Mouse (Mus musculus) midbrain, embryonic 11.5 days (tissue): ENCODE data around the gene Morc3. TPM values are rescaled to one million over a fixed set of nuclear protein-coding genes. Genes with fewer than 3 reads are reported as not detected.

Experiments used
- ATAC-seq: fragments of 200-750 bp; cut with Nextera tagmentation; 2 replicates; pipeline ENCODE4 v1.8.0; 2017; ENCODE audit warnings: moderate TSS enrichment, moderate library complexity; ENCODE audit not compliant: low FRiP score
- DNase-seq: peaks from one replicate; pipeline ENCODE4 v3.0.0; 2015; ENCODE audit warnings: low spot score; ENCODE audit errors: missing footprints
- H3K27ac ChIP-seq: fragments of 300-500 bp; sonication (generic); 2 replicates; pipeline ENCODE4 v1.5.1; 2014; ENCODE audit warnings: low read depth, low read length
- H3K27me3 ChIP-seq: fragments of 300-500 bp; sonication (generic); 2 replicates; pipeline ENCODE4 v1.6.1; 2014; ENCODE audit warnings: mild to moderate bottlenecking, low read length, moderate library complexity, mixed read lengths; ENCODE audit not compliant: control insufficient read depth, insufficient read depth
- H3K36me3 ChIP-seq: fragments of 300-500 bp; sonication (generic); 2 replicates; pipeline ENCODE4 v1.6.1; 2014; ENCODE audit warnings: mild to moderate bottlenecking, low read length, moderate library complexity, mixed read lengths; ENCODE audit not compliant: control insufficient read depth, insufficient read depth
- H3K4me1 ChIP-seq: fragments of 300-500 bp; sonication (generic); 2 replicates; pipeline ENCODE4 v1.6.1; 2014; ENCODE audit warnings: low read length; ENCODE audit not compliant: control insufficient read depth, insufficient read depth
- H3K4me2 ChIP-seq: fragments of 300-500 bp; sonication (generic); 2 replicates; pipeline ENCODE4 v1.6.1; 2014; ENCODE audit warnings: mild to moderate bottlenecking, moderate library complexity
- H3K4me3 ChIP-seq: fragments of 300-500 bp; sonication (generic); 2 replicates; pipeline ENCODE4 v1.5.1; 2014; ENCODE audit warnings: low read depth, low read length
- H3K9ac ChIP-seq: fragments of 300-500 bp; sonication (generic); 2 replicates; pipeline ENCODE4 v1.6.1; 2014; ENCODE audit warnings: low read length
- H3K9me3 ChIP-seq: fragments of 300-500 bp; sonication (generic); 2 replicates; pipeline ENCODE4 v1.6.1; 2016; ENCODE audit warnings: low read length; ENCODE audit not compliant: control insufficient read depth
- WGBS: fragments of 180-500 bp; shearing (Covaris S2); extraction: QIAGEN DNeasy Blood & Tissue Kit; methylation state at CpG from one replicate; pipeline ENCODE4 v1.1.7; 2014; 5-methylcytosine and 5-hydroxymethylcytosine counted together
- polyA plus RNA-seq: library from polyadenylated mRNA; unstranded; fragments of >200 nt; fragmentation: Nextera tagmentation; extraction: Ambion mirVana; gene quantifications from 2 replicates; pipeline ENCODE4 v1.2.1, GENCODE M21; 2014

Morc3 gene
- polyA plus RNA-seq, 1 experiment from 2014 or later = 29.6 TPM

DNA sequence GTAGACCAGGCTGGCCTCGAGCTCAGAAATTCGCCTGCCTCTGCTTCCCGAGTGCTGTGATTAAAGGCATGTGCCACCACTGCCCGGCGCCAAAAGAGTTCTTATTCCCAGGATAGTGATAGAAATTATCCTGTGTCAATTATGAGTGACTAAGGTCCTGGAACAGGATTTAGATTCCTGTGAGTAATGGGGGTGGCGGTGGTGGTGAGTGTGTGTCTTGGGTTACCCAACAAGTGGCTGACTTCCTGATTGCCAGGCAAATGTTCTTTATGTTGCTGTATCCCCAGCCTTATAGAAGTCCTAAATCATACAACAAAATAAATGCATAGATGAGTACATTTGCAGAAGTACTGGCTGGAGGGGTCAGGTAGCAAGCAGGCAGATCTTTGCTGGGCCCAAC, 1.6 kb downstream of the Morc3 start:
- no peak overlapping the region for H3K27ac ChIP-seq
- H3K9ac ChIP-seq = no peak overlapping the region
- H3K4me3 ChIP-seq = peak overlapping the region; percentile 84; the same call in 1 of the 2 replicates
- H3K4me2 ChIP-seq = peak overlapping the region; percentile 82
- ATAC-seq (no peak), DNase-seq (no peak)
- no peaks in the 10 kb centered on the region; the same call in 1 of the 2 replicates for H3K36me3 ChIP-seq
- no peaks in the 10 kb centered on the region; the same call in 1 of the 2 replicates for H3K27me3 ChIP-seq
- H3K9me3 ChIP-seq = no peaks in the 10 kb centered on the region
- H3K4me1 ChIP-seq = peaks cover 6% of the 10 kb centered on the region
- WGBS = 88% methylated on average over 6 of the region's 6 CpGs

DNA sequence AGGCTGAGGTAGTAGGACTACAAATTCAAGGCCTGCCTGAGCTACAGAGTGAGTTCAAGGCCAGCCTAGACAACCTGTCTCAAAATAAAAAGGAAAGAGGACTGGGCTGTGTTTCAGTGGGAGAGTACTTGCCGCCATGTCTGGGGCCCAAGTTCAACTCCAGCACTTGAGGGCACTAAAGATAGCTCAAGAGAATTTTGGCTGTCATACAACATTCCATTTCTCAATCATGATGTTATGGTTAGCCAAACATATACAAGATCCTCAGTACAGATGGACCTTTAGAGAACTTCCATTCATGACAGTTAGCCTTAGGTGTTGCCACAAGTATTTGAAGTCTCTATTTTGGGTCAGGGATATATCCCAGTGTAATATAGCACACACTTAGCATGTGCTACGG, 2.2 kb downstream of the Morc3 start:
- Histone ChIP-seq H3K4me3 (no peak overlapping the region), H3K9me3 (no peaks in the 10 kb centered on the region), H3K36me3 (no peaks in the 10 kb centered on the region; the same call in 1 of the 2 replicates), H3K4me2 (no peak overlapping the region), H3K4me1 (peaks cover 6% of the 10 kb centered on the region), H3K9ac (no peak overlapping the region), H3K27ac (no peak overlapping the region), H3K27me3 (no peaks in the 10 kb centered on the region; the same call in 1 of the 2 replicates)
- DNase-seq (no peak), ATAC-seq (no peak)
- 94% methylated on average over 2 of the region's 2 CpGs for WGBS

DNA sequence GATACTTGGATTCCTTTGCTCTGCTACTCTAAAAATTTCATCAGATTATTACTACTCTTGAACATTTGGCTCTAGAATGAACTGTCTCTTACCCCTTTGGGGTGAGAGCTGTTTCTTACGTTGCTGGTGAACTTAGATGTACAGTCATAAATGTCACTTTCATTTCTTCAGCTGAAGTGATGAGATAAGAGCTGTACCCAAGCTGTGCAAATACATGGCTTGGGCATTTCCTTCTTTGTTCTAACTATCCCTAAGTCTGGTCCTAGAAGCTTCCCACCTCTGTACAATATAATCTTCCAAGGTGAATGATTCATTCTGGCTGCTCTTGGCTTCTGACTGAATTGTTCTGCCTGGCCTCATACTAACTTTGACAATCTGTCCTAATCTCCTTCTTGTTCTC, 7.1 kb downstream of the Morc3 start:
- no peak for ATAC-seq
- Histone ChIP-seq H3K4me3 (no peak overlapping the region), H3K27me3 (no peaks in the 10 kb centered on the region), H3K9ac (no peak overlapping the region), H3K4me1 (no peaks in the 10 kb centered on the region), H3K27ac (no peak overlapping the region), H3K36me3 (no peaks in the 10 kb centered on the region; the same call in 1 of the 2 replicates), H3K9me3 (no peaks in the 10 kb centered on the region), H3K4me2 (no peak overlapping the region)
- no peak for DNase-seq
- WGBS = 95% methylated on average over 1 of the region's 1 CpGs

DNA sequence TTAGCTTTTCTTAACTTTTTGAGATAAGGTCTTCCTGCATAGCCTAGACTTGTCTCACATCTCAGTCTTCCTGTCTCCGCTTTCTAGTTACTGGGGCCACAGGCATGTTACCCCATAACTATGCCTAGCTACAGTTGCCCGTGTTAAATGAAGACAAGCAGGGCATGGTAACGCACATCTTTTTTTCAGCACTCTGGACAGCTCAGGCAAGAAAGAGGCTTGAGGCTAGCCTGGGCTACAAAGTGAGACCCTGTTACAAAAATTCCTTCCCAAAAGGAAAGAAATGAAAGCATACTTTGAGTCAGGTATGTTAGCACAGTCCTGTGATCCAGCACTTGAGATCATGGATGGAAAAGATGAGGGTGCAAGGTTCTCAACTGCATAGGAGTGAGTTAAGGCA, 18.6 kb downstream of the Morc3 start:
- WGBS = 92% methylated on average over 3 of the region's 3 CpGs
- H3K4me1 ChIP-seq = no peaks in the 10 kb centered on the region
- no peaks in the 10 kb centered on the region for H3K27me3 ChIP-seq
- H3K4me2 ChIP-seq = no peak overlapping the region
- H3K36me3 ChIP-seq = peaks cover 27% of the 10 kb centered on the region
- DNase-seq (no peak), ATAC-seq (no peak)
- H3K27ac ChIP-seq = no peak overlapping the region
- no peak overlapping the region for H3K4me3 ChIP-seq
- H3K9me3 ChIP-seq = no peaks in the 10 kb centered on the region
- H3K9ac ChIP-seq = no peak overlapping the region

DNA sequence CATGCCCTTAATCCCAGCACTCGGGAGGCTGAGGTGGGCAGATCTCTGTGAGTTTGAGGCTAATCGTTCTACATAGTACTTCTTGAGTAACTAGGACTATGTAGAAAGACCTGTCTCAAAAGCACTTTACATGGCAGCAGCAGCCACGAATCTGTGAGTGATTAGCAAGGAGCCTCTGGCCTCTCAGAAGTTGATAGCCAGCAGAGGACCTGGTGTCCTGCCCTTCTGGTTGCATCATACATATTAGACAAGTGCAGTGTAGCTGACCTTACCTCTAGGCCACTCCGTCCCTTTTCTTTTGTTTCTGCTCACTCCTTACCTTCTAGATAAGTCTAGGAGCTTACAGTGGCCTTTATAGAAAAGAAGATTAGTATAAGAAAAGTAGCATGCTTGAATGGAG, 28.0 kb downstream of the Morc3 start:
- H3K4me1 ChIP-seq = no peaks in the 10 kb centered on the region
- H3K4me2 ChIP-seq = no peak overlapping the region
- H3K9me3 ChIP-seq = no peaks in the 10 kb centered on the region
- DNase-seq (no peak), ATAC-seq (no peak)
- H3K27ac ChIP-seq = no peak overlapping the region
- 92% methylated on average over 4 of the region's 4 CpGs for WGBS
- no peak overlapping the region for H3K9ac ChIP-seq
- peaks cover 25% of the 10 kb centered on the region for H3K36me3 ChIP-seq
- no peak overlapping the region for H3K4me3 ChIP-seq
- no peaks in the 10 kb centered on the region for H3K27me3 ChIP-seq

DNA sequence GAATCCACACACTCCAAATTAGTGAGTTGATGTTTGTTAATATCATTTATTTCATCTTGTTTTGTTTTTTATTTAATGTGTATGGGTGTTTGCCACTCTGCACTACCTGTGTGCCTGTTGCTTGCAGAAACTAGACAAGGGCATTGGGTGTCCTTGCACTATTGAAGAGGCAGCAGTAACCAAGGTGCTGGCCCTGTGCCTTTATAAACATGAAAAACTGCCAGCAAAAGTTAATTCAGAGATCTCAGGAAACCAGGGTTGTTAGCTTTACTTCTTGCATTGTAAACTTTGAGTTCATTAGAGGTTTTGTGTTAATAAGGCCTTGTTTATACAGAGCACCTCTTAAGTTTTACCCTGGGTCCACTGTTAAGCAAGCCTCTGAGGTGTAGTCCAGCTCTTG, 28.8 kb downstream of the Morc3 start:
- H3K4me2 ChIP-seq = no peak overlapping the region
- DNase-seq (no peak), ATAC-seq (no peak)
- no peaks in the 10 kb centered on the region for H3K9me3 ChIP-seq
- H3K27ac ChIP-seq = no peak overlapping the region
- no peaks in the 10 kb centered on the region for H3K4me1 ChIP-seq
- peaks cover 25% of the 10 kb centered on the region for H3K36me3 ChIP-seq
- H3K9ac ChIP-seq = no peak overlapping the region
- H3K27me3 ChIP-seq = no peaks in the 10 kb centered on the region
- no peak overlapping the region for H3K4me3 ChIP-seq

DNA sequence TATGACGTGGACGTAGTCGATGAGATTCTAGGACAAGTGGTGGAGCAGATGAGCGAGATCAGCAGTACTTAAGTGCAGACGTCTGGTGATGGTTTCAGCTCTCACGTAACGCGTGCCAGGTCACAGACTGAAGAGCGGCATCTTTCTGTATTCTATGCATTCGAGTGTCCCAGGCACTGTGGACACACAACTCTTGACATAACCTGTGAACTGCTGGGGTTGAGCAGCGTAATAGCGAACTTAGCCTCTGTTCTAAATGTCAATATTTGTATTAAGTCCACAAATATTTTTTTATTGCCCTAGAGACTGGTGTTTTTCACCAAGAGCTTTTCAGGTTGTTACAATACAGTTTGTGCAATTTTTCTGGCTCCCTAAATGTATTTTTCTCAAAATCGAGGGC, 42.9 kb downstream of the Morc3 start:
- ATAC-seq = no peak

DNA sequence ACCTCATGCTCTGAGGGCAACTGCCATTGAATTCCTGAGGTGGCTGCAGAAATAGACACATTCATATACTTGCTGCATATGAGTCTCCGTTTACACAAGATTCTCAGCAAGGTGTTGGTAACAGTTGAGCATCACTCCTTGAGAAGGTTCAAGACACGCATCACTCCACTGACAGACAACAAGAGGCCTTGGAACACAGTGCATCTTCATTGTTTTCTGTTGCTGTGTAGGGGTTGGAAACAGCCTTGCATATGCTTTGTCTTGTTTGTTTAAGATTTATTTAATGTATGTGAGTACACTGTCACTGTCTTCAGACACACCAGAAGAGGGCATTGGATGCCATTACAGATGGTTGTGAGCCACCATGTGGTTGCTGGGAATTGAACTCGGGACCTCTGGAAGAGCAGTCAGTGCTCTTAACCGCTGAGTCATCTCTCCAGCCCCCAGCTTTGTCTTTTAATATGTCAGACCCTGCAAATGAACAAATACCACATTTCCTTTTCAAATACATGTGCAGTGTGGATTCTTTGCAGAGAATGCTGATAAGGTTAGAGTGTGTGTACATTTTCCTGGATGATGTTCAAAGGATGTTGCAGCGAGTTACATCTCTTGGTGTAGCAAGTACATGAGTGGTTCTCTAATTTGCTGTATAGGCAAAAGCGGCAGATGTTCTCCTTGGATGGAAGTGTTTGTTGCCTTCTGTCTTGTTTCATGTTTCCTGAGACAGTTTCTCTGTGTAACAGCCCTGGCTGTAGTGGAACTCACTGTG, 45.9 kb downstream of the Morc3 start:
- H3K4me2 ChIP-seq = no peak overlapping the region
- WGBS = 90% methylated on average over 6 of the region's 6 CpGs
- H3K27ac ChIP-seq = no peak overlapping the region
- no peaks in the 10 kb centered on the region for H3K9me3 ChIP-seq
- ATAC-seq = no peak
- no peak overlapping the region for H3K9ac ChIP-seq
- H3K4me1 ChIP-seq = no peaks in the 10 kb centered on the region
- no peaks in the 10 kb centered on the region for H3K27me3 ChIP-seq
- no peak for DNase-seq
- H3K4me3 ChIP-seq = no peak overlapping the region
- H3K36me3 ChIP-seq = peaks cover 30% of the 10 kb centered on the region

More for the DNA sequence above, 42.9 kb downstream of the Morc3 start:
- no peak overlapping the region for H3K9ac ChIP-seq
- H3K4me2 ChIP-seq = no peak overlapping the region
- H3K4me3 ChIP-seq = no peak overlapping the region
- 95% methylated on average over 13 of the region's 13 CpGs for WGBS
- no peak overlapping the region for H3K27ac ChIP-seq
- no peaks in the 10 kb centered on the region for H3K4me1 ChIP-seq
- no peak for DNase-seq
- peaks cover 42% of the 10 kb centered on the region for H3K36me3 ChIP-seq
- H3K27me3 ChIP-seq = no peaks in the 10 kb centered on the region
- no peaks in the 10 kb centered on the region for H3K9me3 ChIP-seq

DNA sequence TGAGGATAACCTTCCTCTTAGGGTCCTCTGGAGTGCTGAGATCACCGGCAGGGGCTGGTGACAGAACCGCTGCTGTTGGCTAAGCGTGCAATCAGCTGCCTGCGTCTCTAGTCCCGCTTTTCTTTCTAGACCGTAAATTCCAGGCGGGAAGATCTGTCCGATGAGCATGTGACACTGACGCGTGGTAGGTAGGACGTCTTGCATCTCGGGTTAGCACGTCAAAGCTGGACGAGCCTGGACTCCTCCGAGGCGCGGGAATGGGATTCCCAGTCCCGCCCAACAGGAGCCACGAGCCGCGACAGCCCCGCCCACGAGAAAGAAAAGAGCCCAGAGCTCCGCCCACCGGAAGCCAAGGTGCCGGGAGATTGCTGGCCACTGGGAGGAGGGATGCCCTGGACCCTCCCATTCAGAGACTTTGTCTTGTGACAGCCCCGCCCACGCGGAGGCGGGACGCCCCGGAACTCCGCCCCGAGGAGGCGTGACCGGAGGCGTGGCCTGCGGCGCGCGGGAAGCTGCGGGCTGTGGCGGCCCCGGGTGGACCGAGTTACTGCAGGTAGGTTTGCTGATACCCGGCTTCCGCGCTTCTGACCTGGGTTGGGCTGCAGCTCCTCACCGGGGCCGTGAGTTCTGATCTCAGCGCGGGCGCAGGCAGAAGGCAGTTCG, 51.6 kb downstream of the Morc3 start, which contains the start of gene Chaf1b:
Gene Chaf1b (plus strand): TSS at position 479 of the 663 bp plus-strand sequence.
- H3K4me1 ChIP-seq = peaks cover 13% of the 10 kb centered on the region
- H3K27me3 ChIP-seq = no peaks in the 10 kb centered on the region
- H3K36me3 ChIP-seq = peaks cover 5% of the 10 kb centered on the region; the same call in 1 of the 2 replicates
- peak within 1 kb of the TSS; percentile 93 for H3K4me2 ChIP-seq
- H3K27ac ChIP-seq = no peak within 1 kb of the TSS
- H3K9me3 ChIP-seq = no peaks in the 10 kb centered on the region
- DNase-seq (peak; percentile 100), ATAC-seq (peak; percentile 96)
- H3K9ac ChIP-seq = peak within 1 kb of the TSS; percentile 79
- peak within 1 kb of the TSS; percentile 81 for H3K4me3 ChIP-seq
- WGBS = under 1% methylated on average over 54 of the region's 54 CpGs
